Mouse (Mus musculus) left cerebral cortex, postnatal 36 days (tissue): ENCODE results near the gene Zfp607b. TPM values are rescaled to one million over a fixed set of nuclear protein-coding genes. Genes with fewer than 3 reads are reported as not detected.

Experiments
- total RNA-seq, 2 experiments: library from RNA; stranded (reverse); gene quantifications; 2 replicates each; pipeline ENCODE4 v1.2.3; 2021

The Zfp607b gene
- total RNA-seq, 2 experiments from 2014 or later = 8.1 to 10.7 TPM

Other genes starting within 250 kb of the Zfp607b start
- gene Sptbn4, start 241.7 kb upstream of the Zfp607b start, total RNA-seq = 100 to 1,000 TPM; 124 to 166 TPM
- 10 to 100 TPM; 17.0 to 18.0 TPM for gene Blvrb, start 241.4 kb upstream of the Zfp607b start, total RNA-seq
- gene Sertad3, start 215.6 kb upstream of the Zfp607b start, total RNA-seq = 1 to 10 TPM; 2.7 to 2.8 TPM
- 10 to 100 TPM; 17.2 to 20.0 TPM for gene Sertad1, start 202.4 kb upstream of the Zfp607b start, total RNA-seq
- gene Prx, start 190.0 kb upstream of the Zfp607b start, total RNA-seq = under 1 TPM; 0.25 to 0.48 TPM
- under 1 TPM in 1 of 2 experiments, not detected in 1; 0.22 TPM for gene Hipk4, start 166.1 kb upstream of the Zfp607b start, total RNA-seq
- 100 to 1,000 TPM; 818 to 936 TPM for gene Pld3, start 136.1 kb upstream of the Zfp607b start, total RNA-seq
- 10 to 100 TPM; 29.4 to 31.1 TPM for gene 2310022A10Rik, start 136.1 kb upstream of the Zfp607b start, total RNA-seq
- gene Akt2, start 97.8 kb upstream of the Zfp607b start, total RNA-seq = 100 to 1,000 TPM; 113 to 124 TPM
- gene Ttc9b, start 35.4 kb upstream of the Zfp607b start, total RNA-seq = 100 to 1,000 TPM; 113 to 155 TPM
- 100 to 1,000 TPM; 213 to 246 TPM for gene Map3k10, start 14.7 kb upstream of the Zfp607b start, total RNA-seq
- 10 to 100 TPM; 33.6 to 36.7 TPM for gene Zfp60, start 42.0 kb downstream of the Zfp607b start, total RNA-seq
- 10 to 100 TPM in 1 of 2 experiments, 1 to 10 TPM in 1; 8.8 to 10.4 TPM for gene Zfp626, start 117.9 kb downstream of the Zfp607b start, total RNA-seq
- gene Zfp59, start 149.3 kb downstream of the Zfp607b start, total RNA-seq = 1 to 10 TPM; 5.2 TPM
- gene Zfp607a, start 168.2 kb downstream of the Zfp607b start, total RNA-seq = 1 to 10 TPM; 1.7 to 2.2 TPM
- 10 to 100 TPM; 11.3 to 16.3 TPM for gene Zfp974, start 240.1 kb downstream of the Zfp607b start, total RNA-seq